Mouse (Mus musculus) spleen, adult 2 months (tissue): Measurements from ENCODE around the gene Tmem121. TPM values are rescaled to one million over a fixed set of nuclear protein-coding genes. Genes with fewer than 3 reads are reported as not detected.
A peak's percentile ranks its signal among the peaks of the same experiment; 100 is the strongest.

Source experiments
- DNase-seq, 2 experiments: peaks; one replicate each; pipeline versions ENCODE4 v3.0.0 to v3.0.0-alpha.2; 2012 to 2021; ENCODE audit warnings: low spot score in 2 of 2, low read depth in 1 of 2
- H3K27ac ChIP-seq: fragments of 200-500 bp; 2 replicates; pipeline ENCODE4 v1.5.1; 2012; ENCODE audit warnings: low read length, inconsistent platforms; ENCODE audit not compliant: insufficient read depth
- H3K27me3 ChIP-seq: fragments of 200-500 bp; 2 replicates; pipeline ENCODE4 v1.6.1; 2012; ENCODE audit warnings: mild to moderate bottlenecking, moderate library complexity, low read length, inconsistent platforms; ENCODE audit not compliant: control insufficient read depth, insufficient read depth
- H3K36me3 ChIP-seq: fragments of 200-500 bp; 2 replicates; pipeline ENCODE4 v1.6.1; 2012; ENCODE audit warnings: mild to moderate bottlenecking, low read length, inconsistent platforms; ENCODE audit not compliant: control insufficient read depth, insufficient read depth
- H3K4me1 ChIP-seq: fragments of 200-500 bp; 2 replicates; pipeline ENCODE4 v1.6.1; 2011; ENCODE audit warnings: inconsistent platforms; ENCODE audit not compliant: control insufficient read depth, insufficient read depth, insufficient read length
- H3K4me3 ChIP-seq: fragments of 200-500 bp; 2 replicates; pipeline ENCODE4 v1.5.1; 2011; ENCODE audit warnings: mild to moderate bottlenecking, inconsistent platforms; ENCODE audit not compliant: insufficient read depth, insufficient read length; ENCODE audit errors: extremely low read depth
- CTCF ChIP-seq: fragments of 200-500 bp; IDR thresholded peaks from 2 replicates; pipeline ENCODE4 v1.5.1; 2011; ENCODE audit warnings: mild to moderate bottlenecking, inconsistent platforms; ENCODE audit not compliant: insufficient read depth, insufficient read length, insufficient replicate concordance; ENCODE audit errors: extremely low read depth
- POLR2A ChIP-seq: fragments of 200-500 bp; IDR thresholded peaks from 2 replicates; pipeline ENCODE4 v1.6.1; 2011; ENCODE audit warnings: low read depth, low read length, inconsistent platforms
- WGBS: fragments of 180-500 bp; shearing (Covaris S2); methylation state at CpG from one replicate; pipeline ENCODE4 v1.1.7; 2018; 5-methylcytosine and 5-hydroxymethylcytosine counted together
- polyA plus RNA-seq: library from polyadenylated mRNA; depleted of rRNA; stranded (reverse); fragments of >200 nt; gene quantifications from 2 replicates; pipeline ENCODE4 v1.2.3, GENCODE M21; 2012

Gene Tmem121
- polyA plus RNA-seq, 1 experiment, result 1.7 TPM

DNA sequence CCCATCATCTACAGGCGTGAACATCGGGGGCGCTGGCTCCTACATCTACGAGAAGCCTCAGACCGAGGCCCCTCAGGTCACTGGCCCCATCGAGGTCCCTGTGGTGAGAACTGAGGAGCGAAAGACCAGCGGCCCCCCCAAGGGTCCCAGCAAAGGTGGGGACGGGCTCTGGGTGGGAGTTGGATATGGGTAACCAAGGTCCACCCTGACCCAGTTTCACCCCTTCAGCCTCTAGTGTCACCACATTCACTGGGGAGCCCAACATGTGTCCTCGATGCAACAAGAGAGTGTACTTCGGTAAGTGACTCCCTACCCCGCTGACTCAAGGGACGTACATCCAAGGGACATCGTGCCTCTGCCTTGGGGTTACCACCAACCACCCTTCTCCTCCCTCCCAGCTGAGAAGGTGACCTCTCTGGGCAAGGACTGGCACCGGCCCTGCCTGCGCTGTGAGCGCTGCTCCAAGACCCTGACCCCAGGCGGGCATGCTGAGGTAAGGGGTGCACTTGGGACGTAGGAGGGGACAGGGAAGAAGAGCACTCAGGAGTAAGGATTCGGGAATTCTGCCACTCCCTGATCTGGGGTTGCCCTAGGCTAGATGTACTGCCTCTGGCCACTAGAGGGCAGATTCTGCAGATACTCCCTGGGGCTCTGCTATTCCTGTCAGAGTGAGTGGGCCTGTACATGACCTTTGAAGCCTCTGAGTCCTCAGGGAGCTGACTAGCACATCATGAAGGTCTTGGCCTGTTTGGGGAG is 41.6 kb upstream of the Tmem121 start:
- Histone ChIP-seq H3K4me3 (no peak overlapping the region), H3K27ac (no peak overlapping the region), H3K27me3 (0 out of 2 replicates have a peak, but pooled peaks cover 3% of the 10 kb centered on the region), H3K4me1 (peaks cover 27% of the 10 kb centered on the region; the same call in 1 of the 2 replicates), H3K36me3 (no peaks in the 10 kb centered on the region)
- peak; percentile 14 to 38 for DNase-seq
- WGBS, result 76% methylated on average over 20 of the region's 20 CpGs
- TF ChIP-seq CTCF (peak; percentile 60; the same call in 1 of the 2 replicates), POLR2A (no peak)

DNA sequence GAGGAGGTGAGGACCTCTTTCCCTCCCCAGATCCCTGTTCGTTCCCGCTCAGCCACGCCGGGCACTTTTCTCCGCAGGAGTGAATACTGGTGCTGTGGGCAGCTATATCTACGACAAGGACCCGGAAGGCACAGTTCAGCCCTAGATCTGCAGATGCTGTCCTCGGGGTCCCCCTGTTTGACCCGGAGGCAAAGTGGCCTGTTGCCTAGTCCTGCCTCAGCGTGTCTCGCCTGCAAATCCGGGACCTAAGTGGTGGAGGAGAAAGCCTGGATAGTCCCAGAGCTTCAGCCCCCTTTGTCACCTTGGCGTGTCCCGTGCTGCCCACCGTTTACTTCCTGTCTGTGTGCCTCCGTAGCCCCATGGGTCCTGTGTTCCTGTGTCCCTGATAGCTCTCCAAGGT is 40.8 kb upstream of the Tmem121 start:
- Histone ChIP-seq H3K36me3 (no peaks in the 10 kb centered on the region), H3K27me3 (0 out of 2 replicates have a peak, but pooled peaks cover 3% of the 10 kb centered on the region), H3K27ac (no peak overlapping the region), H3K4me3 (no peak overlapping the region), H3K4me1 (peaks cover 27% of the 10 kb centered on the region; the same call in 1 of the 2 replicates)
- TF ChIP-seq POLR2A (no peak), CTCF (no peak)
- no peak for DNase-seq
- WGBS, result 84% methylated on average over 16 of the region's 16 CpGs

DNA sequence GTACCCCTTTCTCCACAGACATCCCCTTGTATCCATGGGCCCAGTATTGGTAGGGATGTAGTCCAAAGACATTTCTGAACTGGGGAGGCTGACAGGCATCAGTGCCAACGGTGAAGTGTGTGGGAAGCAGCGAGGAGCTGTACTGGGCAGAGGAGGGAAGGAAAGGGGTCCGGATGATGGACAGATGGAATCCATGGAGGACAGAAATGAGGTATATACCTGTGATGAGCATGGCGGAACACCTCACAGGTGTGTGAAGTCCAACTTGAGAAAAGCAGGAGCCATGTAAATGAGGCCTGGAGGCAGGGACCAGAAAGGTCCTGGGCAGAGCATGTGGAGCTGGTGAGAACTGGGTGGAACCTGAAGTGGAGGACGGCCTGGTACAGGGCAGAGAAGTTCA is 40.1 kb upstream of the Tmem121 start:
- WGBS, result 80% methylated on average over 5 of the region's 5 CpGs
- H3K27me3 ChIP-seq, result no peaks in the 10 kb centered on the region
- H3K4me3 ChIP-seq, result no peak overlapping the region
- no peak for TF ChIP-seq CTCF
- TF ChIP-seq POLR2A, result no peak
- no peaks in the 10 kb centered on the region for H3K36me3 ChIP-seq
- peaks cover 30% of the 10 kb centered on the region; the same call in 1 of the 2 replicates for H3K4me1 ChIP-seq
- H3K27ac ChIP-seq, result no peak overlapping the region
- no peak for DNase-seq

DNA sequence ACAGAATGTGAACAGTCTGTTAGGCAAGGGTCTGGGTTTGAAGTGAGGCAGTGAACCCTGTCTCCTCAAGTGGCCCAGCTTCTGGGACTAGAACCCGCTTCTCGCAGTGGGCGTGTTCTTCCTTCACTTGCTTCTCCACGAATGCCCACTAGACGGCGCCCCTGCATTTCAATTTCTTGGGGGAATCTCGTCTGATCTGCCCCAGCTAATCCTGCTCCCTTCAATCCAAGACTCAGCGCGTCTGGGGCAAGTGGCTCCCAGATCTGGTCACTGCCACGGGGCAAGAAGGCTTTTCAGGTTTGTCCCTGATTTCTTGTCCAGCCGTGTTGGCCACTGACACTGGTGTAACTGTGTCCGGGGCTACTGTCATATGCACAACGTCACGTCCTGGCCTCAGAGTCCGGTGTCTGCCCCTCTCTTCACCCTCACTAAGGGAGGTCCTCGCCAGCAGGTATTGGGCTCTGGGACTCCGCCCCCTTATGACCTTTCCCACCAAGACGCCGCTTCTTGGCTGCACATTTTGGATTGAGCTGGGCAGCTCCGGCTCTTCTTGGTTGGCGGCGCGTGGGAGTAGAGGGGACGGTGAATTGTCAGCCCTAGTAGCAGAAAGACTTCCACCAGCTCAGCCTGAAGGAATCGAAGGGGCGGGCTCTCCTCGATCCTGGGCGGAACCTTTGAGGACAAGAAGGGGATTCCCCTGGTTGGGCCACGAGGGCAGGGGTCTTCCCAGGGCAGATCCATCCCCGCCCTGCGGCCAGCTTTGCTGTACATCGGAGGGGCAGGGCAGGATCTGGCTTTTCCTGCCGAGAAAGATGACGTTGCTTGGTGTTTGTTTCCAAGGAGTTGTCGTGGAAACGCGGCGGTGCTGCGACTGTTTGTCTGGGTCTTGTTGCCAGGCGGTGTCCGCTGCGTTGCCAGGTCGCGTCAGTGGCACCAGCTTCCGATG is 39.3 kb upstream of the Tmem121 start, which contains the start of gene Crip1:
TSS of gene Crip1 (plus strand) at position 205 of the 946 bp plus-strand sequence.
- Histone ChIP-seq H3K4me3 (peak within 1 kb of the TSS; percentile 43; the same call in 1 of the 2 replicates), H3K4me1 (peaks cover 38% of the 10 kb centered on the region; the same call in 1 of the 2 replicates), H3K27me3 (no peaks in the 10 kb centered on the region), H3K36me3 (no peaks in the 10 kb centered on the region), H3K27ac (peak within 1 kb of the TSS; percentile 19; the same call in 1 of the 2 replicates)
- whole genome bisulfite sequencing, result 24% methylated on average over 45 of the region's 45 CpGs
- TF ChIP-seq POLR2A (no peak), CTCF (peak; percentile 78; the same call in 1 of the 2 replicates)
- DNase-seq, result peak; percentile 70 to 88

DNA sequence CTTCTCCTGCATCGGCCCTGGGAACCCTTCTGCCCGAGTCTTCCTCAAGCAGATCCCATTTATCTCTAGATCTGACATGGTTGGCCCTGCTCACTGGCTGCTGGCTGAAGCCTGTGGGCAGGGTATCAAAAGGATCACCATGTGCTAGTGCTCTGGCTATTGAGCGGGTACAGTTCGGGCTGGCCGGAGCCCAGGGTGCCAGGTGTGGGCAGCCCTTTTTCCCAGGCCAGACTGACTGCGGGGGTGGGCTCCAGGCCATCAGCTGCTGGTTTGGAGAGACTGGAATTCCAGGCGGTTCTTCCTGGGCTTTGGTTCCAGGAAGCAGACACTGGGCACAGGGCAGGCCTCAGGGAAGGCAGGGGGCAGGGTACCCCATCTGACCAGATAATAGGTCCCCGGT is 38.2 kb upstream of the Tmem121 start:
- Histone ChIP-seq H3K27ac (no peak overlapping the region), H3K36me3 (no peaks in the 10 kb centered on the region), H3K27me3 (no peaks in the 10 kb centered on the region), H3K4me1 (peaks cover 39% of the 10 kb centered on the region; the same call in 1 of the 2 replicates), H3K4me3 (no peak overlapping the region)
- no peak for DNase-seq
- TF ChIP-seq POLR2A (no peak), CTCF (no peak)
- whole genome bisulfite sequencing, result 91% methylated on average over 8 of the region's 8 CpGs

DNA sequence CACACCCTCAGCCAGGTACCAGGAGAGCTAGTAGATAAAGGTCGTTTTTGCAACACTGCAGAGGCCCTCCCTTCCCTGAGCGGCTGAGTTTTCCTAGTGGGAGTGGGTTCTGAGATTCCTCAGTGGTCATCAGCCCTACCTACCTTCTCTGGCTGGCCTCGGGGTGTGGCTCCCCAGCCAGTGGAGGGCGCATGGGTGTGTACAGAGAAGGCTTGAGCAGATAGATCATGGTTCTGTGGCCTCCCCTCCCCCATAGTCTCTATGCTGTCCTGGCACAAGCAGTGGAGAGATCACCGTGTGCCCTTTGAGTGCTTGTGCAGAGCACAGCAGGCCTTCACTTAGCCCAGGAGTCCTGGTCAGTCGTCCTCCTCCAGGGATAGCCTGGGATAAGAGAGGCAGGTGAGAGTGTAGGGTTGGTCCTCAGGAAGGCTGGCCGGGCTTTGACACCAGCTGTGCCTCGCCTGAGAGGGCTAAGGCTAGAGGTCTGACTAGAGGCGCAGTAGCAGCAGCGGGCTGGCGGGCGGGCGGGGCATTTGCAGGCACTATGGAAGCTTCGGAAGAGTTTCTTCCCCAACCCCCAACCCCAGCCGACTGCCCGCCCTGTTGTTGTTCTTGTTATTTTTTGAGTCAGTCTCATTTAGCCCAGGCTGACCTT is 37.2 kb upstream of the Tmem121 start:
- H3K4me1 ChIP-seq, result peaks cover 44% of the 10 kb centered on the region; the same call in 1 of the 2 replicates
- no peak overlapping the region for H3K4me3 ChIP-seq
- peak in 1 of 2 experiments; percentile 64 for DNase-seq
- 67% methylated on average over 16 of the region's 16 CpGs for WGBS
- TF ChIP-seq CTCF (peak; percentile 6; the same call in 1 of the 2 replicates), POLR2A (no peak)
- H3K36me3 ChIP-seq, result no peaks in the 10 kb centered on the region
- H3K27me3 ChIP-seq, result no peaks in the 10 kb centered on the region
- no peak overlapping the region for H3K27ac ChIP-seq
